Mouse (Mus musculus) E14TG2a.4 (cell line): Measurements from ENCODE around the gene Socs7.

ENCODE experiments used
- CTCF ChIP-seq: conservative IDR thresholded peaks from 2 replicates; pipeline ENCODE4 v1.5.1; 2014; ENCODE audit warnings: low read length
- NANOG ChIP-seq: IDR thresholded peaks from 2 replicates; pipeline ENCODE4 v1.6.1; 2014; ENCODE audit warnings: borderline replicate concordance, low read length, mixed read lengths
- POU5F1 ChIP-seq: IDR thresholded peaks from 2 replicates; pipeline ENCODE4 v1.6.1; 2014; ENCODE audit warnings: low read length, borderline replicate concordance

GRCm38 (mm10) chr11:97372159-97372864, 10.0 kb downstream of the Socs7 start:
- no peak for TF ChIP-seq CTCF
- TF ChIP-seq NANOG = no peak
- TF ChIP-seq POU5F1 = no peak
